Mouse (Mus musculus) CH12.LX (cell line): ENCODE measurements at regions not wholly inside any gene's neighbourhood (a gene's known extent, or its start where the extent isn't known, plus 50 kb on each side); places are given as distances from the start of the nearest gene placed in this dataset.
A peak's percentile ranks its signal among the peaks of the same experiment; 100 is the strongest.

Experiments used
- DNase-seq: peaks from one replicate; pipeline ENCODE4 v3.0.0-alpha.2; 2013; ENCODE audit errors: extremely low read depth
- H3K27ac ChIP-seq: 2 replicates; pipeline ENCODE4 v1.5.1; 2012; ENCODE audit warnings: low read depth, mild to moderate bottlenecking, control low read depth, moderate library complexity; ENCODE audit not compliant: insufficient read depth
- H3K27me3 ChIP-seq: replicated peaks from 2 replicates; pipeline ENCODE3; 2012; ENCODE audit warnings: inconsistent platforms
- H3K36me3 ChIP-seq, 2 experiments: replicated peaks in 1 of 2; 2 replicates each; pipeline versions ENCODE3 to v1.6.1; 2012; ENCODE audit warnings: inconsistent platforms in 1 of 2, low read length in 1 of 2, mild to moderate bottlenecking in 1 of 2, mixed read lengths in 1 of 2, moderate library complexity in 1 of 2; ENCODE audit not compliant: control insufficient read depth in 1 of 2, insufficient read depth in 1 of 2
- H3K4me1 ChIP-seq, 2 experiments: 2 replicates each; pipeline ENCODE4 v1.6.1; 2012; ENCODE audit warnings: inconsistent platforms in 1 of 2, moderate library complexity in 1 of 2; ENCODE audit not compliant: insufficient read depth in 2 of 2, control insufficient read depth in 1 of 2
- H3K4me2 ChIP-seq: 2 replicates; pipeline ENCODE4 v1.6.1; 2012; ENCODE audit warnings: low read depth, mild to moderate bottlenecking, control low read depth; ENCODE audit not compliant: poor library complexity, insufficient read depth, severe bottlenecking
- H3K4me3 ChIP-seq, 3 experiments: fragments of 150-350 bp in 1 of 3; sonication (generic) in 1 of 3; replicated peaks in 1 of 3; 2 replicates each; pipeline versions ENCODE3 to v1.5.1; 2011 to 2012; ENCODE audit warnings: low read depth in 2 of 3, low read length in 2 of 3, mild to moderate bottlenecking in 2 of 3, moderate library complexity in 2 of 3, control low read depth in 1 of 3, improper control_type of control experiment in 1 of 3, inconsistent platforms in 1 of 3, mixed read lengths in 1 of 3; ENCODE audit not compliant: poor library complexity in 1 of 3
- H3K79me2 ChIP-seq: replicated peaks from 2 replicates; pipeline ENCODE4 v1.6.1; 2012; ENCODE audit warnings: mild to moderate bottlenecking, moderate library complexity; ENCODE audit not compliant: control insufficient read depth, poor library complexity, insufficient read depth, severe bottlenecking; ENCODE audit errors: extremely low read depth
- H3K9ac ChIP-seq: 2 replicates; pipeline ENCODE4 v1.6.1; 2012; ENCODE audit warnings: low read depth, mild to moderate bottlenecking, control low read depth, moderate library complexity; ENCODE audit not compliant: insufficient read depth
- H3K9me3 ChIP-seq: replicated peaks from 2 replicates; pipeline ENCODE3; 2012; ENCODE audit warnings: low read length, inconsistent platforms, mixed read lengths
- CHD2 ChIP-seq: IDR thresholded peaks from 2 replicates; pipeline ENCODE4 v1.6.1; 2011; ENCODE audit warnings: low read length, improper control_type of control experiment
- CTCF ChIP-seq, 2 experiments: IDR thresholded peaks in 1 of 2; conservative IDR thresholded peaks in 1 of 2; 2 replicates each; pipeline ENCODE4 v1.5.1; 2011 to 2012; ENCODE audit warnings: low read depth in 2 of 2, low read length in 2 of 2, improper control_type of control experiment in 1 of 2, inconsistent platforms in 1 of 2, mild to moderate bottlenecking in 1 of 2, moderate library complexity in 1 of 2
- HCFC1 ChIP-seq: IDR thresholded peaks from 2 replicates; pipeline ENCODE4 v1.6.1; 2012; ENCODE audit warnings: low read depth, mild to moderate bottlenecking, inconsistent platforms, low read length, improper control_type of control experiment
- MAFK ChIP-seq: IDR thresholded peaks from 2 replicates; pipeline ENCODE4 v1.6.1; 2011; ENCODE audit warnings: low read length, improper control_type of control experiment; ENCODE audit not compliant: insufficient replicate concordance
- MAZ ChIP-seq: IDR thresholded peaks from 2 replicates; pipeline ENCODE4 v1.6.1; 2012; ENCODE audit warnings: low read depth, mild to moderate bottlenecking, inconsistent platforms, low read length, improper control_type of control experiment, moderate library complexity
- MYC ChIP-seq: IDR thresholded peaks from 2 replicates; pipeline ENCODE4 v1.6.1; 2011; ENCODE audit warnings: low read depth, mild to moderate bottlenecking, improper control_type of control experiment, low read length
- NRF1 ChIP-seq: IDR thresholded peaks from 2 replicates; pipeline ENCODE4 v1.6.1; 2014; ENCODE audit warnings: low read depth, mild to moderate bottlenecking, inconsistent platforms, low read length, improper control_type of control experiment, moderate library complexity
- POLR2A ChIP-seq: IDR thresholded peaks from 2 replicates; pipeline ENCODE4 v1.6.1; 2011; ENCODE audit warnings: low read depth, mild to moderate bottlenecking, improper control_type of control experiment, low read length
- RAD21 ChIP-seq: IDR thresholded peaks from 2 replicates; pipeline ENCODE4 v1.6.1; 2011; ENCODE audit warnings: low read depth, mild to moderate bottlenecking, low read length, improper control_type of control experiment, moderate library complexity
- SMC3 ChIP-seq: IDR thresholded peaks from 2 replicates; pipeline ENCODE4 v1.6.1; 2011; ENCODE audit warnings: low read depth, low read length, improper control_type of control experiment
- TBP ChIP-seq: conservative IDR thresholded peaks from 2 replicates; pipeline ENCODE4 v1.6.1; 2011; ENCODE audit warnings: low read depth, low read length, improper control_type of control experiment
- TCF12 ChIP-seq: IDR thresholded peaks from 2 replicates; pipeline ENCODE4 v1.6.1; 2014; ENCODE audit warnings: low read depth, mild to moderate bottlenecking, inconsistent platforms, low read length, improper control_type of control experiment
- UBTF ChIP-seq: IDR thresholded peaks from 2 replicates; pipeline ENCODE4 v1.6.1; 2012; ENCODE audit warnings: low read depth, mild to moderate bottlenecking, inconsistent platforms, low read length, improper control_type of control experiment, moderate library complexity
- USF1 ChIP-seq: IDR thresholded peaks from 2 replicates; pipeline ENCODE4 v1.6.1; 2014; ENCODE audit warnings: low read depth, mild to moderate bottlenecking, inconsistent platforms, low read length, improper control_type of control experiment
- USF2 ChIP-seq: conservative IDR thresholded peaks from 2 replicates; pipeline ENCODE4 v1.6.1; 2011; ENCODE audit warnings: low read depth, low read length, improper control_type of control experiment
- ZC3H11A ChIP-seq: IDR thresholded peaks from 2 replicates; pipeline ENCODE4 v1.6.1; 2012; ENCODE audit warnings: low read depth, mild to moderate bottlenecking, inconsistent platforms, low read length, improper control_type of control experiment
- ZNF384 ChIP-seq: IDR thresholded peaks from 2 replicates; pipeline ENCODE4 v1.6.1; 2012; ENCODE audit warnings: low read depth, low read length, improper control_type of control experiment, inconsistent platforms
- dilution Hi-C: fragments of 300-500 bp; cut with MboI; formaldehyde crosslinking; loops from 2 replicates; pipeline ENCODE4 v1.14.3; 2020; ENCODE audit warnings: low sequenced_read_pairs; ENCODE audit not compliant: extremely low pct_unique_long_range_greater_than_20kb, extremely low pct_ligation_motif_present
- in situ Hi-C: fragments of 300-500 bp; cut with MboI; formaldehyde crosslinking; loops from 3 replicates; pipeline ENCODE4 v1.14.3; 2019; ENCODE audit warnings: low sequenced_read_pairs, low pct_ligation_motif_present, low pct_unique_long_range_greater_than_20kb, mixed read lengths

GRCm38 (mm10) chr10:51412795-51413194, 67.6 kb upstream of the Gm49339 start:
- DNase-seq = peak; percentile 36
- dilution Hi-C loops = no loop called here
- H3K36me3 ChIP-seq = no peaks in the 10 kb centered on the region
- TF ChIP-seq RAD21 (peak; percentile 58), CHD2 (no peak), ZNF384 (peak; percentile 79), MAFK (no peak), USF1 (no peak), SMC3 (peak; percentile 46), HCFC1 (no peak), CTCF (conservative IDR thresholded peaks at IDR 0.05 in 1 of 2, IDR thresholded peaks at IDR 0.05 in 1 of 2; ENCODE audit: low read depth in 2 of 2, low read length in 2 of 2) (peak in 1 of 2 experiments; percentile 64; a peak in 2 of 4 replicates)
- TF ChIP-seq, all 38 proteins: peak for 4
- Histone ChIP-seq H3K27me3 (no peaks in the 10 kb centered on the region), H3K4me1 (peaks cover 0 to 19% of the 10 kb centered on the region in 2 experiments; a peak in 2 of 4 replicates), H3K4me3 (no peak overlapping the region), H3K4me2 (no peak overlapping the region), H3K9ac (no peak overlapping the region), H3K79me2 (no peaks in the 10 kb centered on the region), H3K9me3 (no peaks in the 10 kb centered on the region), H3K27ac (no peak overlapping the region)
- in situ Hi-C loops = loop anchor here (10.0 to 25.0 kb wide), 4 partner anchors 112 to 700 kb away; partner anchors contain the start of gene Sim1

- Histone ChIP-seq H3K4me2 (no peak overlapping the region), H3K27ac (no peak overlapping the region), H3K27me3 (no peaks in the 10 kb centered on the region), H3K36me3 (no peaks in the 10 kb centered on the region)
- in situ Hi-C loops = loop anchor here (10.0 to 25.0 kb wide), 4 partner anchors 110 to 702 kb away; partner anchors contain the start of gene Sim1
- TF ChIP-seq POLR2A (peak; percentile 42; the same call in 1 of the 2 replicates), TBP (peak; percentile 83), ZC3H11A (no peak), CHD2 (peak; percentile 95), TCF12 (peak; percentile 45; the same call in 1 of the 2 replicates), SMC3 (no peak)
- TF ChIP-seq, all 38 proteins: peak for 4
- peak; percentile 72 for DNase-seq
- Histone ChIP-seq H3K79me2 (no peaks in the 10 kb centered on the region), H3K4me1 (peaks cover 0 to 23% of the 10 kb centered on the region in 2 experiments; a peak in 2 of 4 replicates), H3K9ac (no peak overlapping the region), H3K4me3 (no peak overlapping the region), H3K9me3 (no peaks in the 10 kb centered on the region)
- dilution Hi-C loops = no loop called here
Observed at GRCm38 (mm10) chr10:51414512-51414911, 65.9 kb upstream of the Gm49339 start.

- in situ Hi-C loops (loop anchor here (10.0 to 25.0 kb wide), 4 partner anchors 108 to 704 kb away; partner anchors contain the start of gene Sim1), dilution Hi-C loops (no loop called here)
- Histone ChIP-seq H3K9ac (no peak overlapping the region), H3K27me3 (no peaks in the 10 kb centered on the region), H3K79me2 (no peaks in the 10 kb centered on the region), H3K36me3 (no peaks in the 10 kb centered on the region), H3K4me2 (no peak overlapping the region), H3K4me3 (no peak overlapping the region)
- DNase-seq = peak; percentile 9
- TF ChIP-seq MYC = no peak
- no peak for TF ChIP-seq USF2
- TF ChIP-seq UBTF = no peak
- TF ChIP-seq MAZ = no peak
- no peak for TF ChIP-seq POLR2A
- TF ChIP-seq NRF1 = no peak
- no peak for TF ChIP-seq ZNF384
- TF ChIP-seq, all 38 proteins: peak for 0
- peaks cover 0 to 23% of the 10 kb centered on the region in 2 experiments; a peak in 2 of 4 replicates for H3K4me1 ChIP-seq
- no peaks in the 10 kb centered on the region for H3K9me3 ChIP-seq
- no peak overlapping the region for H3K27ac ChIP-seq
Observed at GRCm38 (mm10) chr10:51416723-51417122, 63.7 kb upstream of the Gm49339 start.
